Mouse (Mus musculus) c-Kit-positive CD71-positive TER-119-negative erythroid progenitor cells, embryonic 14.5 days (primary cell): ENCODE measurements around the gene Hs3st3a1.

Experiments
- DNase-seq: peaks from one replicate; pipeline ENCODE4 v3.0.0-alpha.2; 2013; ENCODE audit warnings: low read depth

Hs3st3a1 gene

GRCm38 (mm10) chr11:64489587-64490433, 54.7 kb downstream of the Hs3st3a1 start:
- DNase-seq = no peak

GRCm38 (mm10) chr11:64494448-64494847, 59.3 kb downstream of the Hs3st3a1 start:
- DNase-seq = no peak

- no peak for DNase-seq
Observed at GRCm38 (mm10) chr11:64495935-64496334, 60.8 kb downstream of the Hs3st3a1 start.

DNA sequence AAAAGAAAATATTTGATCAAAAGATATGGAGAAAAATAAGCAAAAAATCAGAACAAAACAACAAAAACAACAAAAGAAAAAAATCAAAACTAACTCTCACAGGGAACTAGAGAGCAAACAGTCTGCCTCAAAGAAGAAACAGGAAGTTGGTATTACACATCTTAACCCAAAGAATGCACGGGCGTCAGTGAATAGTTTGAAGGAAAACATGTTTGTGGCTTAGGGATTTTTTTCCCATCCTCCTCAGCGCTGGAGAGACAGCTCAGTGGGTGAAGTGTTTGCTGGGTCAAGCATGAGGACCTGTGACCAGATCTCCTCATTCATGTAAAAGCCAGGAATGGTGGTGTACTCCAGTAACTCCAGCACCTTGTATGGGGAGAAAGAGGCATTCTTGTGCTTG, 61.5 kb downstream of the Hs3st3a1 start:
- no peak for DNase-seq

GRCm38 (mm10) chr11:64500536-64501112, 65.5 kb downstream of the Hs3st3a1 start:
- DNase-seq = no peak

DNA sequence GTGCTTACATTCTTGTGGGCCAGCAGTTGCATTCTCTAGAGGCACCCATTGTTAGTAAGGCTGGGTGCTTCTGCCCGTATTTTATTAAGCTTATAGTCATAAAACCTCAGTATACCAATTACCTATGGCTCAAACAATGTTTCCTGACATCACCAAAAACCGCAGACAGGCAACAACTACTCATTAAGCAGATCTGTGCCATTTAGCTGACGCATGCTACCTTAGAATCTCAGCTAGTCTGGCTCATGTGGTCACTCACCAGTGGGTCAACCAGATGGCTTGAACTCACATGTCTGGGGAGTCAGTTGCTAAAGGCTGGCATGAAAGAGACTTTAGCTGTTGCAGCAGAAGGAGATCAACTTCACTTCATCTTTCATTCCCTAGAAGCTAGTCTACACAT, 67.9 kb downstream of the Hs3st3a1 start:
- DNase-seq = no peak

DNA sequence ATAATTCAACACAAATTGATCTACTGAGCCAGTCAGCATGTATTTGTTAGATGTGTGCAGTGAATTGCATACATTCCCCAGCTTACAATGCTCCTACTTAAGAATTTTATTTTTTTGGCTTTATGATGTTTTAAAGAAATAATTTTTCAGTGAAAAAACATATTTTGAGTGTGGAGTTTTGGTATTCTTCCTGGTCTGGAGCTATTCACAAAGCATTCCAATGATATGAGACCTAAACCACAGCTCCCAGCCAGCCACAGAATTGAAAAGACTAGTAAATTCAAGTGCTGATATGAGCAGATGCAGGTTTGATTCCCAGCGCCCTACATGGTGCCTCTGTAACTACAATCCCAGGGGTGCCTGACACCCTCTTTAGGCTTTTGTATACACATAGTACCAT, 70.8 kb downstream of the Hs3st3a1 start:
- DNase-seq = no peak

DNA sequence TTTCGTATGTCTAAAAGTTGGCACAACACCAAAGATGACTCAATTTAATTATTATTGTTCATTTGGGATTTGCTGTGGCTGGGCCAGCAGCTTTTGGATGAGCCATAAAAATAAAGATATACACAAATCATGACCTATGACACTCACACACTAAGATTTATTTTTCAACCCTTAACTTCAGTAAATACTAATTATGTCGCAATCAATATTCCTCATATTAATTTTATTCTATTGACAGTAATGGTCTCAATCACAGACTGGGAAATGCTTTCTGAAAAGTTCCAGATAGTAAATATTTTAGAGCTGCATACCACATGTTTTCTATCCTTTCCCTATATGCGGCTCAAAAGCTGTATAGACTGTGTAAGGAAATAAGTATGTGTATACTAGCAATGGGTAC, 71.9 kb downstream of the Hs3st3a1 start:
- DNase-seq = no peak

- peak; percentile 22 for DNase-seq
Observed at GRCm38 (mm10) chr11:64509106-64509505, 74.0 kb downstream of the Hs3st3a1 start.

- DNase-seq = no peak
Observed at GRCm38 (mm10) chr11:64512301-64512700, 77.2 kb downstream of the Hs3st3a1 start.

- DNase-seq = no peak
Observed at GRCm38 (mm10) chr11:64513419-64513818, 78.3 kb downstream of the Hs3st3a1 start.

DNA sequence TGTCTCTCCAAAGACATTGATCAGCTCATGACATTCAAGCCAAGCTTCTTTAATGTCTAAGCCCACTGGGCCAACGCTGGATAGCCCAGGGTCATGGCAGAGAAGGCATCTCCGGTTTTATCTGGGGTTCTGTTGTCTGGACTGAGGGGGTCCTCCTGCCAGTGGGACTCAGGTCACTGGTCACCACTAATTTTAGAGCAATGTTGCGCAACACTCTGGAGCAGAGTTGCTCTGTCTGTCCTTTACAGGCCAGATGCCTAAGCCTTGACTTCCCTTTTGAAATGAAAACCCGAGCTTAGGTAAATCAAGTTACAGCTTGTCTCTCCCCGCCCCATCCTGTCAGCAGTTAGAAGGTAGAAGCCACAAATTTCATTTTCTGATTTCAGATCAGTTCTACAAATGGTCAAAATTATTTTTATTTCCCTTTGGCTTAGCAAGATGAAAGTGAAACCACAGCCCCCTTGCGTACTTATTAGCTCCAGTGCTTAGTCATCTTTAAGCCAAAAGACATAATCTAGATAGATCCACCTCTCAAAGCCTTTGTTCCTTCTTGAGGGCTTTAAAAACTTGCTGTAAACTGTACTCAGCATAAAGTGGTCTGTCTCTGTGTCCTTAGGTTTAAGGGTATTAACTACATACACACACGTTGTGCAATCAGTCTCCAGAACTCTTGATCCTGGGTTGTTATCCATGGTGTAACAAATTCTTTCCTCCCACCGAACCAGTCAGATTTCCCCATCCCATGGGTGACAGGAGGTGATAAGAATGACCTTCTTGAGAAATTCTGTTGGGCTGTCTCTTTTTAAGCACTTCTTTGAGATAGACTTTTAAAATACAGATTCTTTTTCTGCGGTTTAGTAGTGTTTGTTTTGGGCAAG, 81.8 kb downstream of the Hs3st3a1 start:
- DNase-seq = no peak

- no peak for DNase-seq
Observed at GRCm38 (mm10) chr11:64518146-64518841, 83.2 kb downstream of the Hs3st3a1 start.

- no peak for DNase-seq
Observed at GRCm38 (mm10) chr11:64523993-64524570, 89.0 kb downstream of the Hs3st3a1 start.

GRCm38 (mm10) chr11:64537230-64537629, 102.1 kb downstream of the Hs3st3a1 start:
- DNase-seq = no peak

DNA sequence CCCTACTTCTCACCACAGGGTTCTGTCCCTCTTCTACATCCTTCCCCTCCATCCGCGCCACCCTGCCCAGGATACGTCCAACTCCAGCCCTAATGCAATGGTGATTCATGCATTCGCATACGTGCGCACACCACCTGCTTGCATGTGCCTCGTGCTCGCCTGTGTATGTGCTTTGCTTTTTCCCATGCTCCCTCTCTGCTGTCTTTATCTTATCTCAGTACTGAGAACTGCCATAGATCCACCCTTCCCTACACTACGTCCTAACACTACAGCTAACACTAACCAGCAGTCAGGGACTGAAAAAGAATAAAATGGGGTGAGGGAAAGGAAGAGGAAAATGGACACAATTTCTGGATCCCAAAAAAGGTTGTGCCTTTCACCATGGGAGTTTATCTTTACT, 106.7 kb downstream of the Hs3st3a1 start:
- DNase-seq = no peak

DNA sequence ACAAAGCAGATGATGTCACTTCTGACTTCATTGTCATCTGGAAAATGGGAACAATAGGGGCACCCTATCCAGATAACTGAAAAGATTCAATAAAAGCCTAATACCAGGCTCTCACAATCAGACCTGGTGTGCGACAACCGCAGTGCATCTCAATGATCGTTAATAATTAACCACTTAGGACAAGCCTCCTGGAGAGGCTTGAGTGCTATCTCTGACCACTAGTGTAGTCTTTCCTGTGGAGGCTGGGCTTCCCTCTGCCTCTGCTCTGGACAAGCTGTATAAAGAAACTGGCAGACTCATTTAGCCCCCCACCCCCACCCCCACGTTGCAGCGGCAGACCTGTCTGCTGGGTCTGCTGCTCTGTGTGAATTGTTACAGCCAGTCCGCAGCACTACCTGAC, 107.2 kb downstream of the Hs3st3a1 start:
- no peak for DNase-seq

DNA sequence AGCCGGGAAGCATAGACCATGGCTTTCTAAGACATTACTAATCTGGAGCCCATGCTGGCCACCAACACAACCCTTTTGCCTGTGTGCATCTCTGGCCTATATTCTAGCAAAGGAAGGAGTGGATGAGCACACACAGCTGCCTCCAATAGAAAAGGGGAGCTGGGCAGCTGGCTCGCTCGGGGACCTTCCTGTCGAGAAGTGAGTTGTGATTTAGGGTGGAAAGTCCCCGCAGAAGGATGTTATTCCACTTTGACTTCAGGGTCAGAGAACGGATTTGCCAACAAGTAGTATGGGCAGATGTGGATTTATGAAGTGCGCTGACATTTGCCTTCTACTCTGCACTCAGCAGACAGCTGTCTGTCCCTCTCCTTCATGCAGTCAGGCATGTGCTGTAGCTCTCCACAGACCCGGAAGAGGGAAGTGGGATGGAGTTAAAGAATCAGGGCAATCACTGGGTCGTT, 108.1 kb downstream of the Hs3st3a1 start:
- no peak for DNase-seq

DNA sequence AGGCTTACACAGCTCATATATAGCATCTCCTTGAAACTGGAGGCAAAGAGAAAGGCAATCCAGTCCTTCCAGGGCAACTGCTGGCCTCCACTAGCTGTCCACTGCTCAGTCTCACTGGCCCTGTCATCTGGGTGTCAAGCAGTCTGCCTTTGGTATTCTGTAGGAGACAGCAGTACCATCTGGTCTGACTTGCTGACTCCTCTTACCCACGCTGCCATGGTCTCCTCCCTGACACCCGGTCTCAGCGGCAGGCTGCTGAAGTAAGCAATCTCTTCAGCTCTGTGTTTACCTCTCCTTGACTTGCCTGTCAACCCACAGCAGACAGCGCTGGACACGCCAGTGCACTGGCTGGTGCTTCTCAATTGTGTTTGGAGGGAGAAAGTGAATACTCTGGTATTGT, 109.1 kb downstream of the Hs3st3a1 start:
- no peak for DNase-seq

GRCm38 (mm10) chr11:64549380-64549779, 114.2 kb downstream of the Hs3st3a1 start:
- no peak for DNase-seq

DNA sequence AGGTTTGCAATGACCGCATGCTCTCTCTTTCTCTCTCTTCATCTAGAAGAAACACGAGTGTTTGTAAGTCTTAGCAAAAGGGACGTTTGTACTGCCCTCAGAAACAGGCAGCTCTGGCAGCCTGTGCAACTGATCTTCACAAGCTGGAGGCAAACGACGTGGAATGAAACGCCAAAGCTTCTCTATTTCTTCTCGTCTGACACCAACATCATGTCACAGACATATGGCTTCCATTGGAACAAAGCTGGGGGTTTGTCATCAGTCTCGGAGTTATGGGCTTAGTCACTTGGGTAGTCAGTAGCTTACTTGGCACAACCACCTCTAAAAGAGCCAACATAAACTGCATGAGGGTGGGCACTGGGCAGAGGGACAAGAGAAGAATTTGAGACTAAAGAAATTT, 114.8 kb downstream of the Hs3st3a1 start:
- no peak for DNase-seq

DNA sequence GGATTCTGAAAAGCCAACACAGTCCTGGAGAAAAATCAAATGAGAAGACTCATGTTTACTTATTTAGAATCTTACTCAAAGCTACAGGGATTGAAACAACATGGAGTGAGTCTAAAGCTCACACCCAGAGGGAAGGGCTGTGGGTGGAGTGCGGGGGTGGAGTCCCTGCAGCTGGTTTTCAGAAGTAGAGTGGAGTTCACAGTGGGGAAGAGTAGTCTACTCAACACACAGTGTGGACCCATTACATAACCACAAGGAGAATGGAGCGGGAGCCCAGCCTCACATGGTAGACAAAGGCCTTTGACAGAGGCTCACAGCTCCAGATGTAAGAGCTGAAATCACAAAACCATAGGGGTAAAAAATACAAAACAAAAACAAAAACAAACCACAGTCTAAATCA, 123.2 kb downstream of the Hs3st3a1 start:
- DNase-seq = no peak
